Mouse (Mus musculus): ENCODE results near the gene Slc38a10. TPM values are rescaled to one million over a fixed set of nuclear protein-coding genes. Genes with fewer than 3 reads are reported as not detected.

The Slc38a10 gene
- polyA plus RNA-seq, 1 experiment from 2014 or later, result 107 TPM

DNA sequence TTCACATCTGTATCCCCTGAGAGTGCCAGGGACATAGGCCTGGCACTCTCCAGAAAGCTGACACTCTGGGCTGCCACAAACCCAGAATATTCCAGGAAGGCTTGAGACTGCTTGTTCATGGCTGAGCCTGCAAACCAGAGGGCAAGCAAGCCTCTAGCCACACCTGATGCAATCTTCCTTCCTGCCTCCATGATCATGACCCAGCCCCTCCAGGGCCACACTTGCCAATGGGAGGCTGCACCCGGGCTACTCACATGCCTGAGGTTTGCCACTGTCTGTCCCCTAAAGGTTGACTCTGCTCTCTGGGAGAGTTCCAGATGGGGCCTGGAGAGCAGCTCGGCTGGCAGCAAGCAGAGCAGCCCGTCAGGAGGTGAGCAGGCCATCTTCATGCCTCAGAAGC is 30.2 kb upstream of the Slc38a10 start:
- DNase-seq (ENCODE audit: low read depth, low spot score) (no peak), ATAC-seq (no peak)
- POLR2A ChIA-PET, result no interaction called here
- in situ Hi-C loops (cut with MboI; ENCODE audit: low pct_unique_long_range_greater_than_20kb), result no loop called here
- no peak for TF ChIP-seq CTCF (IDR thresholded peaks at IDR 0.05)
- H3K27me3 ChIP-seq, result no peaks in the 10 kb centered on the region
- CTCF ChIA-PET, result no interaction called here

DNA sequence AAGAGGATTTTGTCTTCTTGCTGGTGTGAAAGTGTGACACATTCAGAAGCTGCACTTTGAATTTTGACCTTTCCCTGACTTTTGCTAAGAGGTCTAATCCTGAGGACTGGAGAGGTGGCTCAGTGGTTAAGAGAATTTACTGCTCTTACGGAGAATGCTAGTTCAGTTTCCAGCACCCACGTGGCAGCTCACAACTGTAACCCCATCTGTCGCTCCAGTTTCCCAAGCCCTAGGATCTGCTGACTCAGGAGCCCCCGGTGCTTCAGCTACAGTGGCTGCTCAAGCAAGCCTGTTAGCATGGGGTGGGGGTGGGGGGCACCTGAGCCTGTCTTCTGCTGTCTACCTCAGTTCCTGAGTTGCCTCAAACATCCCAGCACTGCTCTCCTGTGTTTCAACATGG is 28.2 kb upstream of the Slc38a10 start:
- in situ Hi-C loops (cut with MboI; ENCODE audit: low pct_unique_long_range_greater_than_20kb), result no loop called here

GRCm38 (mm10) chr11:120175948-120176347 is 24.8 kb upstream of the Slc38a10 start:
- CTCF ChIA-PET, result interaction anchor here (0.5 kb wide), 1 partner anchor 262 kb away, joined by 3 read pairs; the partner anchor contains the start of gene Nploc4
- TF ChIP-seq CTCF (IDR thresholded peaks at IDR 0.05), result no peak
- POLR2A ChIA-PET, result interaction anchor here (0.9 kb wide), 1 partner anchor 13 kb away, joined by 6 read pairs; no protein-coding TSS in a partner anchor
- no peaks in the 10 kb centered on the region for H3K27me3 ChIP-seq
- no peak for DNase-seq (ENCODE audit: low read depth, low spot score)
- no peak for ATAC-seq
- in situ Hi-C loops (cut with MboI; ENCODE audit: low pct_unique_long_range_greater_than_20kb), result no loop called here

More for the DNA sequence above, 28.2 kb upstream of the Slc38a10 start:
- DNase-seq (ENCODE audit: low read depth, low spot score) (no peak), ATAC-seq (no peak)
- no peaks in the 10 kb centered on the region for H3K27me3 ChIP-seq
- ChIA-PET POLR2A (no interaction called here), CTCF (no interaction called here)
- no peak for TF ChIP-seq CTCF (IDR thresholded peaks at IDR 0.05)

DNA sequence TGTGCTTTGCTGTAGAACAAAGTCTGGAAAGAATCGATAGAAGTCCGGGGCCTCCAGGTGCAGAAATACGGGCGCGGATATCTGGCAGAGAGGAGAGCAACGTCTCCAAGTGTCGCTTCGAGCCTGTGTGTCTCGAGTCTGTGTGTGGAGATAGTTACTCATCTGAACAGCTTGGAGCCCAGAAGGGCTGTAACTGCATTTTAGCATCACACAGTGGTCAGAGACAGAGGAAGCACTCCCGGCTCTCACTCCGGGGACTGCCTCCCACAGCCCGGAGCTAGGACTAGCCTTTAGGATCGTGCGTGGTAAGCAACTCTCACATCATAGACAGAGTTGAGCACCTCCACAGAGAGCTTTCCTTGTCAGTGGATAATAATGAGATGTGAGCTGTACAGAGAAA is 22.1 kb upstream of the Slc38a10 start:
- no peak for TF ChIP-seq CTCF (IDR thresholded peaks at IDR 0.05)
- DNase-seq (ENCODE audit: low read depth, low spot score), result no peak
- in situ Hi-C loops (cut with MboI; ENCODE audit: low pct_unique_long_range_greater_than_20kb), result no loop called here
- ATAC-seq, result no peak
- POLR2A ChIA-PET, result no interaction called here
- no peaks in the 10 kb centered on the region for H3K27me3 ChIP-seq
- CTCF ChIA-PET, result interaction anchor here (0.9 to 1.5 kb wide), 3 partner anchors 12 to 36 kb away, joined by 3 read pairs; no protein-coding TSS in a partner anchor

GRCm38 (mm10) chr11:120171168-120171567 is 20.0 kb upstream of the Slc38a10 start:
- ATAC-seq (no peak), DNase-seq (ENCODE audit: low read depth, low spot score) (no peak)
- POLR2A ChIA-PET, result no interaction called here
- TF ChIP-seq CTCF (IDR thresholded peaks at IDR 0.05), result no peak
- CTCF ChIA-PET, result no interaction called here
- no peaks in the 10 kb centered on the region for H3K27me3 ChIP-seq
- in situ Hi-C loops (cut with MboI; ENCODE audit: low pct_unique_long_range_greater_than_20kb), result no loop called here

GRCm38 (mm10) chr11:120169208-120169992 is 18.3 kb upstream of the Slc38a10 start:
- no peak for ATAC-seq
- ChIA-PET CTCF (interaction anchor here (1.1 to 1.8 kb wide), 2 partner anchors 16 to 25 kb away, joined by 3 to 5 read pairs; no protein-coding TSS in a partner anchor), POLR2A (interaction anchor here (0.6 kb wide), 1 partner anchor 53 kb away, joined by 3 read pairs; no protein-coding TSS in a partner anchor)
- no peak for TF ChIP-seq CTCF (IDR thresholded peaks at IDR 0.05)
- no peaks in the 10 kb centered on the region for H3K27me3 ChIP-seq
- in situ Hi-C loops (cut with MboI; ENCODE audit: low pct_unique_long_range_greater_than_20kb), result no loop called here
- no peak for DNase-seq (ENCODE audit: low read depth, low spot score)

- CTCF ChIA-PET, result interaction anchor here (1.0 to 1.8 kb wide), 2 partner anchors 17 to 25 kb away, joined by 3 to 5 read pairs; no protein-coding TSS in a partner anchor
- POLR2A ChIA-PET, result no interaction called here
- DNase-seq (ENCODE audit: low read depth, low spot score) (no peak), ATAC-seq (no peak)
- no peak for TF ChIP-seq CTCF (IDR thresholded peaks at IDR 0.05)
- in situ Hi-C loops (cut with MboI; ENCODE audit: low pct_unique_long_range_greater_than_20kb), result no loop called here
- no peaks in the 10 kb centered on the region for H3K27me3 ChIP-seq
Measured at GRCm38 (mm10) chr11:120168516-120168915, 17.4 kb upstream of the Slc38a10 start.

GRCm38 (mm10) chr11:120167921-120168356 is 16.8 kb upstream of the Slc38a10 start:
- DNase-seq (ENCODE audit: low read depth, low spot score), result no peak
- CTCF ChIA-PET, result interaction anchor here (1.0 kb wide), 1 partner anchor 25 kb away, joined by 3 read pairs; no protein-coding TSS in a partner anchor
- in situ Hi-C loops (cut with MboI; ENCODE audit: low pct_unique_long_range_greater_than_20kb), result no loop called here

GRCm38 (mm10) chr11:120167059-120167458 is 15.9 kb upstream of the Slc38a10 start:
- no peak for TF ChIP-seq CTCF (IDR thresholded peaks at IDR 0.05)
- ChIA-PET POLR2A (interaction anchor here (0.7 to 1.1 kb wide), 3 partner anchors 15 to 140 kb away, joined by 3 to 5 read pairs (median 3); no protein-coding TSS in a partner anchor), CTCF (no interaction called here)
- DNase-seq (ENCODE audit: low read depth, low spot score), result no peak
- no peaks in the 10 kb centered on the region for H3K27me3 ChIP-seq
- ATAC-seq, result no peak
- in situ Hi-C loops (cut with MboI; ENCODE audit: low pct_unique_long_range_greater_than_20kb), result no loop called here

More at GRCm38 (mm10) chr11:120167921-120168356, 16.8 kb upstream of the Slc38a10 start:
- POLR2A ChIA-PET, result no interaction called here
- ATAC-seq, result no peak
- TF ChIP-seq CTCF (IDR thresholded peaks at IDR 0.05), result no peak
- H3K27me3 ChIP-seq, result no peaks in the 10 kb centered on the region

- no peak for TF ChIP-seq CTCF (IDR thresholded peaks at IDR 0.05)
- ChIA-PET POLR2A (no interaction called here), CTCF (interaction anchor here (1.2 kb wide), 1 partner anchor 9 kb away, joined by 3 read pairs; no protein-coding TSS in a partner anchor)
- DNase-seq (ENCODE audit: low read depth, low spot score) (no peak), ATAC-seq (no peak)
- H3K27me3 ChIP-seq, result no peaks in the 10 kb centered on the region
- in situ Hi-C loops (cut with MboI; ENCODE audit: low pct_unique_long_range_greater_than_20kb), result no loop called here
Measured at GRCm38 (mm10) chr11:120164471-120165261, 13.5 kb upstream of the Slc38a10 start.

Data from Patski (cell line).